Mouse (Mus musculus): ENCODE measurements at regions not wholly inside any gene's neighbourhood (a gene's known extent, or its start where the extent isn't known, plus 50 kb on each side); places are given as distances from the start of the nearest gene placed in this dataset.

DNA sequence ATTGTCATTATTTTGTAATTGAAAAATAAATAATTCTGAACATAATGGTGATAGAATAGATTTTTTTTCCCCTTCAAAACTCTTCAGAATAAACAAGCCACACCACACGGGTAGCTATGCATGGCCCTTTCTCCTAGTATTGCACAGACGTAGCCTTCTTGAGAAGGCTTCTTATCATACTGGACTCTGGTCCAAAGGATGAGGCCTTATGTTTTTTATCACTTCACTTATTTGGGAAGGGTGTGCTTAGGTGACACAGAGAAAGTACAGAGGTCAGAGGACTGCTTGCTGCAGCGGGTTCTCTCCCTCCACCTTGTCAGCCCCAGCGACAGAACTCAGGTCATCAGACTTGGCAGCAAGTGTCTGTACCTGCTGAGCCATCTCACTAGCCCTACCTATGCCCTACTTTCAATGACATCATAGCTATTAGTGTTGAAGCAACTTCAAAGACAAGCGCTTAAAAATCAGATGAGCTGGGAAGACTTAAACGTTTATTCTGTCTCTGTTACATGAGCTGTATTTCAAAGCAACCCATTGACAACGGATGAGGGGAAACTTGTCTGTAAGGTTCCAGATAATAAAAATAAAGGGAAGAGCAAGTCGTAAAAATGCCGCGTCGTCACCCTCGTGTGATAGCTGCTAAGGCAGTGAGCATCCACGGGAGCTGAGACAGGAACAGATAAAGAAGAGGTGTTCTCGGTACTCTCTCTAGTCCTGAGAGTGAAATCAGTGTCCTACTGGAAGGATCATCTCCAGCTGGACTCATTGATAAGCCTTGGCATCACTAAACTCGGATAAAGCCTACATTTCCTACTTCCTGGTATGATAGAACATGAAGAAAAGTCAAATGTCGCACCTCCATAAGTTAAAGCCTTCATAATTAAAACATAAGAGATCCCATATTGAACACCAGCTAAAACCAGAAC is 226.2 kb downstream of the Sp3 start:
- TF ChIP-seq GATA1 (IDR thresholded peaks at IDR 0.05; ENCODE audit: low read length) = peak; percentile 43

DNA sequence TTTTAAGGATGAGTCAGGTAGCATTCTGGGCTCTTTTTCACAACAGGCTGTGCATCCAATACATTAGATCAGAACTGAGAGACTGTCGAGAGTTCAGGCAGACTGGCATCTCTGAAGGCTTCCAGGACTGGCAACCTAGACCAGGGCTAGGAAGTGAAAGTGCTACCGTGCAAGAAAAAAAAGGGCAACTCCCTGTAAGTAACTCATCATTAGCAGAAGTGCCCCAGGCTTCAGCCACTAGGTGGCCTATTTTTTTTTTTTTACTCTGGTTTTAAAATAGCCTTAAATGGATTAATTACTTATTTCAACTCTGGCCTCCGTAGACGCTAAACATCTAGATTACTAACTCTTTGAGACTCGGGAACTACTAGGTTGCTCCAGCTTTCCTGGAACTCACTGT is 216.8 kb downstream of the Sp3 start:
- no peak for TF ChIP-seq GATA1 (IDR thresholded peaks at IDR 0.05; ENCODE audit: low read length)

DNA sequence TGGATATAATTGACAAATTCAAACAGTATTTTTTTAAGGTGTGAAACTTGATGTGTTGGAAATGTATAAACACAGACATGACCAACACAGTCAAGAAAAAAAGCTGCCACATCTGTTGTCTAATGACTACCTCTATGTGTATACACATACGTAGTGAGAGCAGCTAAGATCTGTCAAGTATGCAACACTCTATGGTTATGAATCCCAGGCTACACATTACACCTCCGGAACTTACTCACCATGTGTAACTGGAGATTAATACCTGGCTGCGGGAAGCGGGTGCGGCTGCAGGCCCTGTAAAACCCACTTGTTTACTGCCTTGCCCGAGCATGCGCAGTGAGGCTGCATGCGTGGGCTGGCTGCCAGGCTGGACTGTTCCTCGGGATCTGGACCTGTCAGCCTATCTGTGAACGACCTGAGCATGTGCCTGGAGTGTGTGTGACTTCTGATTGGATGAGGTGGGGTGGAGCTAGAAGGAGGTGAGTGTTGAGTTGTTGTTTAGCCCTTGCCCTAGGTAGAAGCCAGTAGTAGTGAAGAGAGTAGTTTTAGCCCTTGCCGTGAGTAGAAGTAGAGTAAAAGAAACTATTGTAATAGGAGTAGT is 211.1 kb downstream of the Sp3 start:
- TF ChIP-seq GATA1 (IDR thresholded peaks at IDR 0.05; ENCODE audit: low read length) = no peak

DNA sequence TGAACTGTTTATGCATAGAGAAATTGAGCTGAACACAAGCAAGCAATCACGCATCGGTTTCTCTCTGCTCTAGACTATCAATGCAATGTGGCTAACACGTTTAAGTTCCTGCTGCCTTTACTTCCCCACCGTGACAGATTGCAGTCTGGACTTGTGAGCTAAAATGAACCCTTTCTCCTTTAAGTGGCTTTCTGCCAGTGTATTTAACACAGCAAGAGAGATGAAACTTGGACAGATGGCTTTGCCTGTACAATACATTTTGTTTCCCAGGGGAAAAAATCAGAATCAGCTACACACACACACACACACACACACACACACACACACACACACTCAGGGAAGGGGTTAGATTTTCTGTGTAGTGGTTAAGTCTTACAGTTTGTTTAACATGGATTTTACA is 206.8 kb downstream of the Sp3 start:
- TF ChIP-seq GATA1 (IDR thresholded peaks at IDR 0.05; ENCODE audit: low read length) = no peak

DNA sequence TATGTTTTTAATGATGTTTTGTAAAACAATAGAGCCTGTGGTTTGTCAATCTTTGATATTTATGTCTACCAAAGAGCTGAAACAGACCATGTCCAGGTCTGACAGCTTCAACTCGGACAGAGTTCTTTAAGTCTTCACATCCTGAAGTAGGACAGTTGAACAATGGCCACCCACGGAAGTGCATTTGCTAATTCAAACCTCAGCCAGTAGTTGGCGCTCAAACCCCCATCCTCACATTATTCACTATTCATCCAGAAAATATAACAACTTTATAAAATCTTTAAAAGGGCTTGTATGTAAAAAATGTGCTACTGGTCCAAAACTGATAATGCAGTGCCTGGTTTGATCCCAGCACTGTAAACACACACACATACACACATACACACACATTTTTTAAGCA is 202.9 kb downstream of the Sp3 start:
- no peak for TF ChIP-seq GATA1 (IDR thresholded peaks at IDR 0.05; ENCODE audit: low read length)

DNA sequence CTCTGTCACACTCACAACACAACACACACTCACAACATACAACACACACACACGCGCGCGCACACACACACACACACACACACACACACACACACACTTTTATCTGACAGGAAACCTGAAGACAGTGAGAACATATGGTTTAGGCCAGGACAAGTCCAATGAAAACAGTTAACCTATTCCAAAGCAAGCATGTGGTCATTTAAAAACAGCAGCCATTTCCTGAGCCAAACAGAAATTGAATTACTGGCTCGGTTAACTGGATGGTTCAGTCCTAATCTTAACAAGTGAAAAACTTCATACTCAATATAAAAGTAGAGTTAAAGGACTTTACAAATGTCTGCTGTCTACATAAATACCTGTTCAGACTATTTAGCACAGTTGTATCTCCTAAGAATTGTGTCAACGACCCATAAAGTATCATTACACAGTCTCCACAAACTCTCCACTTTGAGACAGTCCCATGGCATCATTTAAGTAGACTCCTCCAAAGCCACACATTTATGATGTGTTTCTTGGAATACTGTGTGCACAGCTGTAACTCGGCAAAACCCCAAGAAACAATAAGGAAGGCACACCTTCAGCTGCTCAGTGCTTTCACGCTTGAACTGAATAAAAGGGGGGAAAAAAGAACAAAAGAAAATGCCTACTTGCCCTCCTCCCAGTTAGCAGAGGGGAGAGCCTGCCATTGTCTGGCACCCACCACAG is 202.3 kb downstream of the Sp3 start:
- TF ChIP-seq GATA1 (IDR thresholded peaks at IDR 0.05; ENCODE audit: low read length) = no peak

DNA sequence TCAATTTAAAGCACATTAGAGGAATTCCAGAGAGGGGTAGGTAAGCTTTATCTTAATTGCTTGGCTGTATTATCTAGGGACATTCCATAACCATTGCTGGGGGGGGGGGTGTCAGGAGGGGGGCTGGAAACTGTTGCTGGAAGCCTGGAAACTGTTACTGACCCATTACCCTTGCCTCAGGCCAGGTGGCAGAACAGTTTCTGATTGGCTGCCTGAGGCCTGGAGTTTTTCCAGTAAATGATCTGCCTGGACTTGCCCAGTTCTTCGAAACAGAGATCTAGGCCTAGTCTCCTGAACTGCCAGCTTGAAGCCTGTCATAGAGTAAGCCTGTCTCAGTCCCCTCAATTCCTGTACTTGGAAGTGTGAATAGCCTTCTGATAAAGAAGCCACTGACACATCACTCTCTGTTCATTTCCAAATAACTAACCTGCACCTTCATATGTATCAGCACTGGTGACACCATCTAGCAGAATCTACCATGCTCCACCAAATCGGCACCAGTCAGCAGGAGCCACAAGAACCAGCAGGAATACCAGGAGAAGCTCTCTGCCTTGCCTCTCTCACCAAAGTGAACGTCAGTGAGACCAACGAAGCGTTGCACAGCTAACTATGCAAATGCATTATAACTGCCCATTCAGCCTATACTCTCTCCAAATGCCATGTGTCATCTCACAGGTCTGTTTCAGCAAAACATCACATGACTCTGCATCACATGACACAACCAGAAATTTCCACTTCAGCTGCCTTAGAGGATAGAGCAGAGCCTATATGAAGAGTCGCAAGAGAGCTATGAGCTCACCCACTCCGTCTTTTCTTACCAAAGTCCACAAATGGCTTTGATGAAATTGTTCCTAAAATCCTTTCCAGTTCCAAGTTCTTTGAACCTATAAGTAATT is 200.7 kb downstream of the Sp3 start:
- TF ChIP-seq GATA1 (IDR thresholded peaks at IDR 0.05; ENCODE audit: low read length) = no peak

DNA sequence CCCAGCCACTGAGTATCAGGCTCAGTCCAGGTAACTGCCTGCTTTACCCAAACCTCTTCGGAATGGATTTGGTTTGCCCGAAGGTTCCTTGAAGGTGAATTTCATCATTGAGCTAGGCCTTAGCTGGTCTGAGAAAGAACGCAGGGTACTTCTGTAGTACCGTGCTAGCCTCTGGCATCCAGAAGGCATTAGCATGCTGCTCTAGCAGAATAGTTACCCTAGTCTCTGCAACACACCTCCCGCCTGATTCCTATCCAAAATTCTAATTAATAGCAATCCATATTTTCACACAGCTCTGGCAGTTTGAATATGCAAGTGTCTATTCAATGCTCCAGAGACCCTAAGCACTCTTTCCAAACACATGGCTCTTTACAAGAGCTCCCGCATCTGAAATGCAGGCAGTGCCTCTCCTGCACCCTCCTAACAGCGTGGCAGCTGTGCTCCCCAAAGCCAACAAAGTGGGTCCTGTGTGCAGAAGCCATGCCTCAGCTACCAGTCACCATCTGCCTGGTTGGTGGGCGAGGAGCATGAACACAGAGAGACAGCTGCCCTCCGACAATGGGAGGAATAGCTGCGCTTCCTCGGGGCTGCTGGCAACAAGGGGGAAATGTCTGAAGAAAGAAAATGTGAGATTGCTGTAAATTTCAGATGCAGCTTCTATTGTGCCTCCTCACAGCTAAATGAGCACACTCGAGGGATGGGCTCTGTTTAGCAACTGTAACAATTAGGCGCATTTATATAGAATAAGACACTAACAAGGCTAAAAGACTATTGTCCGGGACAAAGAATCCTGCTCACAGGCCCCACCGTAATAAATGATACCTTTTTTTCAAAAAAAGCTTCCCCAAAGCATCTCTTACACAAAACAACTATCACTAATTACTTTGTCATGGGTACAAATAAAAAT is 198.6 kb downstream of the Sp3 start:
- no peak for TF ChIP-seq GATA1 (IDR thresholded peaks at IDR 0.05; ENCODE audit: low read length)

DNA sequence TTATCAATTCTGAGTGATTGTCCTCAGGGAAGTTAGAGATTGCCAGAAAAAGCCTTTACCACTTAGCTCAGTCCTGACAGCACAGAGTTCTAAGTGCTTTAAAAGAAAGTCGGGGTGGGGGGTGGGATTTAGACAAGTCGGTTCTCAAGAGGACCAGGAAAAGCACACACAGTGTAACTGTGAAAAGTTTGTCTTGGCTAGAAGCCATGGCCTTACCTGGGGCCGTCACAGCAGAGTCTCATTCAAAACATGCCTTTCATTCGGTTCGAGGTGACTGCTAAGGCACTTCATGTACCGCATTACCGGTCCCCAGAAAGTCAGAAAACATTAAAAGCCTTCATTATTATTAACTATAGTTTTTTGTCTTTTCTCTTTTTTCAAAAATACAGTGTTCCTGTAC is 197.9 kb downstream of the Sp3 start:
- no peak for TF ChIP-seq GATA1 (IDR thresholded peaks at IDR 0.05; ENCODE audit: low read length)

DNA sequence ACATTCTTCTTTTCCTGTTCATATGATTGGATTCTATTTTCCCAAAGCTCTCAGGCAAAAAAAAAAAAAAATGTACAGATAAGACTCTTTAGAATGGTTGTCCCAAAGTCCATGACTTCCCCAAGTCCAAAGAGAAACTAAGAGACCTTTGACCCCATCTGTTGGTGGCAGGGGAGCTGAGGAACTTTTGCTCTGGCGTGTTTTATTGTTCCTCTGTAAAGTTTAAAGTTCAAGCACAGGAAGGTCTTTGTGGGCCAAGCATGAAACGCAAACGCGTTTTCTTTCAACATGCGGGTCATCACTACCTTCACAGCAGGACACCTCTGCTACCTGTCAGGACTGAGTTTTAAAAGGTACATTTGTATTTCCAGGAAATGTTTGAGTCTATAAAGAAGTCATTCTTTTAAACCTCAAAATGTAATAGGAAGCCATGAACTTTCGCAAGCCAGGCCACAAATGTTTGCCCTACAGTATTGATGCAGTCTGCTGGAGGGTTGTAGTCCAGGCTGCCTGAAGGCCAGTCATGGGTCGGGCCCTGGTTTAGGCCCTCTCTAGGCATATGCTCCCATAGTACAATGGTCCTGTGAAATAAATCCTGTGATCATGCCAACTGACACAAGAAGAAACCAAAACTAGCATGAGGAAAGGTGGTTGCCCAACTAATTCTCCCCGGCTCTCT is 194.7 kb downstream of the Sp3 start:
- no peak for TF ChIP-seq GATA1 (IDR thresholded peaks at IDR 0.05; ENCODE audit: low read length)

DNA sequence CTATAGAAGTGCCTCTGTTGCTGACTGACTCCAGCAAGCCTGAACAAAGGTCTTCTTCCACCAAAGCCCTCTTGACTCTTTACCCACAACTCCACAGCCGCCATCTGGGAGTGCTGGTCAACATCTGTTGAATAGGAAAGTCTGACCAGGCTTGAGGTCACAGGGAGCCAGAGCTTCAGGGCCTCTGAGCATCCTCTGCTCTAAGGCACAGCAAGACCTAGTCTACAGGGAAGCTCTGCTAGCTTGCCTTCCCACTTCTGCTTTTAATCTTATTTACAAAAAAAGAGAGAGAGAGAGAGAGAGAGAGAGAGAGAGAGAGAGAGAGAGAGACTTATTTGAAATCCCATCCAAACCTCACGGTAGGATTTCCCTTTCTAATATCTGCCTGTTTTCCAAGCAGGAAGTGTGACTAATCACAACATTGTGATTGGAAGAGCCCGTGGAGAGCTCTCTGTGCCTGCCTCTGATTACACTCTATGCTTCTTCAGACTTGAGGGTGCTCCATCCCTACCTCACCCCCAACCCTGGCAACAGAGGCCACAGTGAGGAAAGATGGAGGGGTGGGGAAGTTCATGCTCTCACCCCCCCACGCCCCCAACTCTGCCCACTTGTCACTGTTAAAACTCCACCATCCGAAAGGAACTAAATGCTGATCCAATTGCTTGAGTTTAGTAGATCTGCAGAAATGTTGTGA is 194.1 kb downstream of the Sp3 start:
- TF ChIP-seq GATA1 (IDR thresholded peaks at IDR 0.05; ENCODE audit: low read length) = no peak

DNA sequence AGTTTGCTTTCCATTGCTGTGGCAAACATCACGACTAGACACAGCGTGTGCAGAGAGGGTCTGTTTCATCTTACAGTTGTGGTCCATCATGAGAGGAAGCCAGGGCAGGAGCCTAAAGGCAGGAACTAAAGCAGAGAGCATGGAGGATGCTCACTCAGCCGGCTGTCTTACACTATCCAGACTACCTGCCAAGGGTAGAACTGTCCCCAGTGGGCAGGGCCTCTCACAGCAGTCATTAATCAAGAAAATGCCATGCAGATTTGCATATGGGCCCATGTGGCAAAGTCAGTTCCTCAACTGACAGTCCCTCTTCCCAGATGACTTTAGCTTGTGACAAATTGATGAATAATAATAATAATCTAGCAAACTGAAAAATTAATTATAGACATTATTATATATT is 192.6 kb downstream of the Sp3 start:
- no peak for TF ChIP-seq GATA1 (IDR thresholded peaks at IDR 0.05; ENCODE audit: low read length)

DNA sequence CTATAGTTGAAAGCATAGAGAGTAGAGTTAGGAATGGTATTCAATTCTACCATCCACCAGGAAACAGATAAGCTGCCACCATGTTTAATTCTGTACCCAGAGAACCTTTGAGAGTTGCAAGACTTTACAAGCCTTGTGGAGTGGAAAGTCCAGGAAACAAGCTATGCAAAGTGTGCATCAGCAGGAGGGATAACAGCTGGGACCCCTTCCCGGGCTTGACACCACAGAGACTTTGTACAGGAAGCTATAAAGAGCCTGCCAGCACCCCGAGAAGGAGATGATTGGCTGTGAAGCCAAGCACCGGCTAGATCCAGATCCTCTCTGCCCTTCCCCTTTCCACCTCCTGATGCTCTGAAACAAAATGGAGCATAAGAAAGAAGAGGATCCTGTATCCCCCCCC is 188.8 kb downstream of the Sp3 start:
- no peak for TF ChIP-seq GATA1 (IDR thresholded peaks at IDR 0.05; ENCODE audit: low read length)

All from G1E-ER4 (cell line).